Mouse (Mus musculus) thymus, postnatal 0 days (tissue): ENCODE measurements around the gene Cxcl12. TPM values are rescaled to one million over a fixed set of nuclear protein-coding genes. Genes with fewer than 3 reads are reported as not detected.

Source experiments
- DNase-seq: peaks from one replicate; pipeline ENCODE4 v3.0.0-alpha.2; 2015; ENCODE audit warnings: low spot score
- polyA plus RNA-seq: library from polyadenylated mRNA; unstranded; fragments of >200 nt; fragmentation: Nextera tagmentation; extraction: Ambion mirVana; gene quantifications from 2 replicates; pipeline ENCODE4 v1.2.1, GENCODE M21; 2015

Cxcl12 gene
- polyA plus RNA-seq: 239 and 262 TPM in 2 replicates

- no peak for DNase-seq
These were observed at the start of gene Cxcl12 for GRCm38 (mm10) chr6:117168321-117169011. Gene Cxcl12, plus strand, starts transcription at chr6:117168535.

DNA sequence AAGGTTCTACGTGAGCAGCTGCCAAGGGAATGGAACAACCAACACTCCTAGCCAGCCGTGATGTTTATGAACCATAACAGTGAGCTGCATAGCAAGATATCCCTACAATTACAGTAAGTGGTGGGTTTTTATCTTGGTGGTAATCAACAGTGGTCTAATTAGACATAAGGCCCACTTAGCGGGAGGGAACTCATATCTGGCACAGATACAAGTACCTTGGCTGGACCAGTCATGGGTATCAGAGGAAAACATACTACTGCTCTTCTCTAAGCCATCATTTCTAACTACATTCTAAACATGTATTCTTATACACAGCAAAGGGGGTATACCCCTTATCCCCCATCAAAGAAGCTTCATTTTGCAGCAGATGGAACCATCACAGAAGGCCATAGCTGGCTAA lies 46.3 kb upstream of the Cxcl12 start:
- no peak for DNase-seq

DNA sequence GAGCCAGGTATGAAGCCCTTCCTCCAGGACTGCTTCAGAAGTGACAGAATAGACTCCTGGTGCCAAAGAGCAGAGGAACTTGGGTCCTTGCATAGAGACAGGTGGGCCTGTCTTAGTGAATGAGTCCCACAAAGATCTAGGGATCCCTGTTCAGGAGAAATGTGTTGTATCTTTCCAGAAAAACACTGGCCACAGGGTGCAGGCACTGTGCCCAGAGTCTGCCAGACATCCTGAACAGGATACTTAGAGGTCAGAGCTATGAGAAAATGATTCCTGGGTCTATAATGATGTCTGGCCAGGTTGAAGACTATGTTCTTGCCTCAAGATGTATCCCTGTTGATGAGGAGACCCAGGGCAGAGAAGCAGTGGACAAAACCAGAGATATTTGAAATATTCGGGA lies 42.0 kb upstream of the Cxcl12 start:
- no peak for DNase-seq

- DNase-seq: no peak
These were observed 38.9 kb upstream of the Cxcl12 start for GRCm38 (mm10) chr6:117129443-117129842.

DNA sequence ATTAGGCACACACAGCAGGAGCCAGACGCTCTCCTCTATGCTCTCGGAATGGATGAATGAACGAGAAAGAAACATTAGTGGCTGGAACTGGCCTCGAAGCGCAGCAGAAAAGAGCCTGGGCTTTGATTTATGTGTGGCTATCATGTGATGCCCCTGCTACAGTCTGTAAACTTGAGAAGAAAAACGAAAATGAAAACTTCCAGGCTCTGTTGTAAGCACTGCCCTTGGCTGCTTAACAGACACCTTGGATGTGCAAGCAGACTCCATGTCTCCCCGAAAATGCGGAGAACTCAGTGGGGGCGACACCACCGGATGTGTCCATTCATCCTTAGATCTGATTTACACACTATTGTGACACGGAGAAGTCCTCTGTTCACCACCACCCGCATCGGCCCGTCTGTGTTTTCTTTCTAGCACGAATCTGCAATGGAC lies 37.6 kb upstream of the Cxcl12 start:
- no peak for DNase-seq

DNA sequence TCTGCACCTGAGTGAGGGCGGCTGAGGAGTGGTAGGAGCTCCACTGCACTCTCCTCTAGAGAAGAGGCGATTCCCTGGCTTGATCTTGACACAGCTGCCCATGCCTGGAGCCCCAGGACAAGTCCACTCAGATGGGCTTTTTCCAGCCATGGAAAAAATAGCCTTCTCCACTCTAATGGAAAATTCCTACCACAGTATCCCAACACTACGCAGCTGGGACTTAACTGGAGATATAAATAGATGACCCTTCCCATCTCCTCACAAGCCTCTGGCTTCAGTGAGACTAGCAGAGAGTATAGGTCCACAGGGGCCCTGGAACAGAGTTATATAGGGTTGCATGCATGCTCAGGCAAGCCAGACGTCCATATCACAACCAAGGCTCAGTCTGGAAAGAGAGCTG lies 33.8 kb upstream of the Cxcl12 start:
- no peak for DNase-seq

DNA sequence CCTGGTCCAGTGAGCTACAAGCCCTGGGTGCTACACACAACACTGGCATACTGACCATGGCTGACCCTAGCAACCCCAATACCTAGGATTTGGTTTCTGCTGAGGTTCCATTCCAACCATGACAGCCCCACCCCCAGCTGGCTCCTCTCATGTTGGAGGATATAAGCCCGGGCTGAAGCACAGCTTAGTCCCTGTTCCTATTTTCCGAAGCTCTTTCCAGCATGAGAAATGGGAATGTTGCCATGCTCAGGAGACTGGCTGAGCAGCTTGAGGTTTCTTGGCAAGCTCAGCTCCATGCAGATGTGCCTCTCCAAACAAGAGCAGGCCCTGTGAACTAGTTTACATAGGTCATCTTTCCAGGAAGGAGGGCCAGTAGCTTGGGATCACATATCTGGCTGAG lies 30.6 kb upstream of the Cxcl12 start:
- DNase-seq: no peak

DNA sequence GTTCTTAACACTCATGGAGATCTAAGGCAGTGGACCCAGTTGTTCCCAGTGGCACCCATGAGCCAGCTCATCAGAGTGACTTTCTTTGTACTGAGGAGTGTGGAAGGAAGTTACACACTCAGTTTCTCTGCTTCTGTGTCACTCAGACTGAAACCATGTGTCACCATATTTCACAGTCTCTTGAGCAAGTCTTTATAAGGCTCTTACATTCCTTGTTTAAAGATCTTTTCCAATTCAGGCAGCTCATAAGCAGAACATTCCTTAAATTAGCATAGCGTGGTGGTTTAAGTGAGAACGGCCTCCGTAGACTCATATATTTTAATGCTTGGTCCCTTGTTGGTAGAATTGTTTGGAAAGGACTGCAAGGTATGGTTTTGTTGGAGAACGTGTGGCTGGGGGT lies 27.4 kb upstream of the Cxcl12 start:
- DNase-seq: no peak

GRCm38 (mm10) chr6:117146951-117147350 lies 21.4 kb upstream of the Cxcl12 start:
- DNase-seq: no peak

GRCm38 (mm10) chr6:117151484-117152149 lies 16.7 kb upstream of the Cxcl12 start:
- DNase-seq: no peak

GRCm38 (mm10) chr6:117153046-117153445 lies 15.3 kb upstream of the Cxcl12 start:
- DNase-seq: no peak

GRCm38 (mm10) chr6:117156846-117157245 lies 11.5 kb upstream of the Cxcl12 start:
- no peak for DNase-seq

GRCm38 (mm10) chr6:117159710-117160690 lies 8.3 kb upstream of the Cxcl12 start:
- no peak for DNase-seq

DNA sequence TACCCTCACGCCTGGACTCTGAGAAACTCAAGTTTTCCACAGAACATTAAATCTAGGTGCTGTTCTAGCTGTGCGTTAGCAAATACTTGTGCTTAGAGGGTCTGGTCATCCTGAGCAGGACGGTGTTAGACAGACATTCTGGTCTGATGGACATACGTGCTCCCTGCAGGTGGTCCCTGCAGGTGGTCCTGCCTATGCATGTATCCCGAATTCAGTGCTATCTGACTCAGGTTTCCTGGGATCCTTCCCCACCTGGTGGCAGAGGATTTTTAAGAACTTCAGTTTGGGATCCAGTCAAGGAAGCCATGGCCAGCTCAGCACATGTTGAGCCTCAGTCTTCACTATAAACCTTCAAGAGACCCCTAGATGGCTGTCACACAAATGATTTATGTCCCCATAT lies 4.8 kb upstream of the Cxcl12 start:
- no peak for DNase-seq

- DNase-seq: peak; percentile 63
These were observed 1.5 kb upstream of the Cxcl12 start for GRCm38 (mm10) chr6:117166581-117167425.

DNA sequence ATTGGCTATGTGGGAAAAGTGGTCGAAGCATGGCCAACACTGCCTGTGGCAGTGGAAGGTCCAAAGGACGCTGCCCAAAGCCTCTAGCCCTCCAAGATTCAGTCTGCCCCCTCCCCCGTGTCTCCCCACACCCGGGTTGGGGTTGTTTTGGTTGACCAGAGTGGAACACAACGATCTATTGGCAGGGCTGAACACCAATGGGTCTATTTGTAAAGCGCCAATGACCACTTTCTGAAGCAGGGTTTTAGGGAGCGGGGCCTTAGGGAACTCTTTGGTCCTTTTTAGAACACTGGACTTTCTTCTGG lies 957 bp upstream of the Cxcl12 start:
- no peak for DNase-seq

DNA sequence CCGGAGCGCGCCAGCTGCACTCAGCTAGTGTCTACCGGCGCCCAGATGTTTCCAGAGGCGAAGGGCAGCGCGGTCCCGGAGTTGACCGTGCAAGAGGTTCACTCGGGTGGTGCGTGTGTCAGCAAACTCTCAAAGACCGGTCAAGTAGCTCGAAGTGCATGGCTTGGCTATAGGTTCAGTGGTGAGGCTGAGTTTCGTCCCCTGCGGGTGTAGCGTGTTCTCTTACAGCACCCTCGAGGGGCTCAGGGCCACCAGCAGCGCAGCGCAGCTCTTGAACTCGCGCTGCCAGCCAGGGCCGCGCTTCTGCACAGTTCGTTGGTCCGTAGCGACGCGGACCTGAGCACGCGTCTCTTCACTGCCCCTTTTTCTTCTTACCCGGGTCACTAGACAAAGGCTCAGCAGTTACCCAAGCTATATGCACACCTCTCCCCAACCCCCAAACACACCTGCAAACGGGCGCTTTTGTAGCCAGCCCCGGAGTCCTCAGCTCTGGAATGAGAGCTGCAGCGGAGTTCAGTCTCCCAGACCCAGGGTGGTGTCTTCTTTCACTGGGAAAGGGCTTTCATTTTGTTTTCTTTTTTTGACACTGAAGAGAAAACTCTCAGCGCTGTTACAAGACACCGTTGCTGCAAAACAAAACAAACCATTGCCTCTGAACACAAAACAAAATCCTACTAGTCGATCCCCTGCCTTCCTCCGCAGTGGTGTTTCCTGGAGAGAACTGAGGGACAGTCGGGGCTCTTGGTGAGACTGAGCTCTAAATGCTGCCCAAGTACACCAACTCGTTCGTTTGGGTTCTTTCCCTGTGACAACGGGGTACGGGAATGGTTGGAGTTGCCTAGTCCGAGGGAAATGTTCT lies 945 bp downstream of the Cxcl12 start:
- no peak for DNase-seq

- no peak for DNase-seq
These were observed 1.8 kb downstream of the Cxcl12 start for GRCm38 (mm10) chr6:117169910-117170747.

- DNase-seq: no peak
These were observed 4.0 kb downstream of the Cxcl12 start for GRCm38 (mm10) chr6:117172358-117172757.
